Mouse (Mus musculus): ENCODE data around the gene Cass4.

Cass4 gene

DNA sequence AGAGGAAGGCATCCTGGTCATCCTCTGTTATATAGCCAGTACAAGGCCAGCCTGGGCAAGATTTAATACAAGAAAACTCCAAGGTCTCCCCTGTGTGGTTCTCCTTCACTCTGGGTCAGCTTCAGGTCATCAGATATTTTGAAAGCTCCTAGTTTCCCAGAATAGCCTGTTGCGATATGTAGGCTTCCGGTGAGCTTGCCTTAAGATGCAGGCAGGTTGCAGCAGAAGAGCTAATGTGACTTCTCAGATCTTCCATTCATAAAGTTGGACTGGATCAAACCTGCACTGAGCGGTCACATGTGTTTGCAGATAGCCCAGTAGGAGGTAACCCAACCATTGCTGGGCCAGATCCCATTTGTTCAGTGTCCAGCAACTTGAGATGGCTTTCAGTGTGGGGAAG, 8.9 kb upstream of the Cass4 start:
- DNase-seq (ENCODE audit: low read depth, low spot score) = no peak

DNA sequence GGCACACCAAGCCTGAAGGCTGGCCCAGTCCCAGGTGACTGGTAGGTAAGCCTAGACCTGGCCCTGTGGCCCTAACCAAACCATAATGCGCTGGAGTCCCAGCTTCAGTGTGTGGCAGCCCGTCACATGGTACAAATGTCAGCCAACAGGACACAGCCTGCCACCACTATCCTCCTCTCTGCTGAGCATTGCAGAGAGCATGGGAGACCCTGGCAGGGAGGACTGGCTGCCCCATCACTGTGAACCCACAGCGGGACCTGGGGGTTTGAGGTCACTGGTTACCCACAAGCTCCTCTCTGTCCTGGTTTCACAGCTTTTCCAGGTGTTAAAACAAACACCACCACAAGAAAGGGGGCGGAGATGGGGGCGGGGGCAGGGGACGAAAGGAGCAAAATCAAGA, 3.3 kb upstream of the Cass4 start:
- DNase-seq (ENCODE audit: low read depth, low spot score) = no peak

DNA sequence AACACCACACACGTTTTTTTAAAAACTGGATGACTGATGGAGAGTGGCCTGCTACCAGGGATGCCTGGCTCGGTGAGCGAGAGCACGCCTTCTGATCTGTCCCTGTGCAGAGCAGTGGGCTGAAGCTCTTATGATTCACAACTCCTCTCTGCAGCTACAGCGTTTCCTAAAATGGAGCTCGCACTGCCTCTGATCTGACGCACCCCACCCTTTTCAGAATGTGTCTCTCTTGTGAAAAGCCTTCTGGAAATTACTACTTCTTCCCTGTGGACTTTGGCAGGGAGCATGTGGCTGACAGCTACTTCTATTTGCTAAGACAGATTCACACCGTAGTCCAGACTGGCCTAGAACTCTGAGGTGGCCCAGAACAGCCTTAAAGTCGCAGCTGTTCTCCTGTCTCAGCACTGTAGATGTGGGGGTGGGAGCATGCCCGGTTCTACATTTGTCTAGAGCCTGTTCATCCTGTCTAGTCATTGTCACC, 1.5 kb upstream of the Cass4 start:
- no peak for DNase-seq (ENCODE audit: low read depth, low spot score)

DNA sequence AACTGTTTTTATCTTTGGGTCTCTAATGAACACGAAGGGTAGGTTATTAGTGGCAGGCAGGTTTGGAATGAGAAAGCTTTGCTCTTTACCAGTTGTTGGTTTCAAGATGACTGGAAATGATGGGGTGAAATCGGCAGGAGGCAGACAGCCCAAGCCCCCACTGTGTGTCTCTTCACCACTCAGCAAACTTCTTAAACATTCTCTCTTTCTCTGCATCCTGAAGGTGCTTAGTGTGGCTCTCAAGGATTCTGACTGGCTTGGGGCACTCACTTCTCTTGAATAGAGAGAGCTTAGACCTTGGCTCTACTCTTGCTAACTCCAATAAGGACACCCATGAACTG, 428 bp downstream of the Cass4 start:
- no peak for DNase-seq (ENCODE audit: low read depth, low spot score)

DNA sequence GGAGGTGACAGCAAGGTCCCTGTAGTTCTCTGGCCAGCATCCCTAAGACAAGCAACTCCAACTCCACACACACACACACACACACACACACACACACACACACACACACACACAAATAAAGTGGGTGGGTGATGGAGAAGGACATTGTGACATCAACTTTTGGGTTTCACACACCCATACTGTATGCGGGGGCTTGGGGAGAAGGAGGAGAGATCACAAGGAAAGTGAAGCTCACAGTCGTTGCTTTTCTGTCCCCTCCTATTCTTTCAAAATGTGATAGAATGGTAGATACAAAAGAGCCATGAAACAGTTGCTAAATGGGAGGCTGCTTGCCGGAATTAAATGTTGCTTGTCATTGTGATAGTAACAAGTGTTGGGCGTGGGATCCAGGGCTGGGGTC, 1.1 kb downstream of the Cass4 start:
- no peak for DNase-seq (ENCODE audit: low read depth, low spot score)

DNA sequence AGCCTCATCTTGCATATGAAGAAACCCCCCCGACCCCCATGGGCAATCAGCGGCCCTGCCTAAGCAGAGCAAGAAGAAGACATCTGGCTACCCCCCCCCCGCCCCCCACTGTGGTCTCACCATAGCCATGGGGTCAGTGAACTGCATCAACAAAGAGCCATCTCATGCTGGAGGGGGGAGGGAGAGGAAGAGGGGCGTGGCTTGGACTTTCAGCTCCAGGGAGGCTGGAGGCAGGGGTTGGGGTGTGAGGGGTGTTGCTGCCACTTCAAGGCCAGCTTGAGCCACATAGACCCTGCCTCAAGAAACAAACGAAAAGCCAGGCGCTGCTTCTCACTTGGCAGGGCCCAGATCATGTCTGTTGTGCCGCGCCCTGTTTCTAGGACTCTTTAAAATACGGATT, 2.4 kb downstream of the Cass4 start:
- no peak for DNase-seq (ENCODE audit: low read depth, low spot score)

DNA sequence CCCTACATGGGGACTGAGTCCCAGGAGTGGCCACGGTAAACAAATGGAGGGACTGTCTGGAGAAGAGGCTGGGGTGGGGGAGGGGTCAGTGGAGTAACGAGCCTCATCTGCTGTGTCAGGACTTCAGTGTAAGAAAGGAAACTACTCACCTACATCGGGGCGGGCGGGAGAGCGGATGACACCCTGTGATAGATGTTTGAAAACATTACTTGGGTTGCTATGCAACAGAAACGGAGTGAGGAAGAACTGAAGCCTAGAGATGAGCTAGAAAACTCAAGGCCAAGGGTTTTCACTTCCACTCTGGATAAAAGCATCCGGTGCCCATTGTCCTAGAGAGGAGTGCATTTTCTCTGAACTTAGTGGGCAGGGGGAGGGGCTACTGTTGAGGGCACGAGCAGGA, 6.3 kb downstream of the Cass4 start:
- DNase-seq (ENCODE audit: low read depth, low spot score) = no peak

DNA sequence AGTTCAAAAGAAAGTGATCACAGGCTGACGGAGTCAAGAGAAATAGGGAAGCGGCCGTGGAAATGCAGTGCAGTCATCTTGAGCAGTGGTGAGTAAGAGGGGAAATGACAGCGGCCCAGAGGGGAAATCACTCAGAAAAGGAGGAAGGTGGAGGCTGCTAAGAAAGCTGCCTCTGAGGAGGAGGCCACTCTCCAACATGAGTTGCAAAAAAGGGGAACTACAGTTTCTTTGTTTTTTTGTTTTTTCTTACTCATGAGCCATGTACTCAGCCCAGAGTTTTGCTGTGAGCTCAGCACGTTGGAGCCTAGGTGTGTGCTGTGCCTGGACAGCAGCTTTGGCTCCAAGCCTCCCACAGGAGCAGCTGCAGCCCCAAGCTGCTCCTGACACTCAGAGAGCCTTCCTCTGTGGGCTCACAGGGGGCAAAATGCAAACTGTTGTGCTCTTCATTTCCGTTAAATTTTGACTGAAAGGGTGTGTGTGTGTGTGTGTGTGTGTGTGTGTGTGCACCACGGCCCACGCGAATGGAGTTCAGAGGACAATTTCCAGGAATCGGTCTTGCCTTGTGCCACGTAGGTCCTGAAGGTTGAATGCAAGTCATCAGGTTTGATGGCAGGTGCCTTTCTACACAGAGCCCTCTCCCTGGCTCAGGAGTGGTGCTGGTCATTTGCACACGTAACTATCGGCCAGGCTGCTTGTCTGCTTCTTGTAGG, 7.7 kb downstream of the Cass4 start:
- no peak for DNase-seq (ENCODE audit: low read depth, low spot score)

DNA sequence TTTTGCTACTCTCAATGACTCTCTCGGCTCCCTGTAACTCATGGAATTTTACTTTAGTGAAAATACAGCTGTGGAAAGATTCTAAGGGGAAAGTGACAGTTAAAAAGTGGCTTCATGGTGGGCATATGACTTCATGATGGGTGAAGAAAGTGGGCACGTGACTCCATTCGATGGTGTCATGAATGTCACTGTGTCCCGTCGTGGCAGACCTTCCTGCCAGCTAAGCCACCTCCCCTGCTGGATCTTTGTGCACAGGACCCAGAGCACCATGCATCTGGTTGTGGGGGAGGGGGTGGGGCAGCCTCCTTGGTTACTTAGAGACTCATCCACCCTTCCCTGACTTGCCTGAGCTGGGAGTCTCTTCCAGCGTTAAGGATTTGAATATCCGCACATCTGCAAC, 10.6 kb downstream of the Cass4 start:
- no peak for DNase-seq (ENCODE audit: low read depth, low spot score)

DNA sequence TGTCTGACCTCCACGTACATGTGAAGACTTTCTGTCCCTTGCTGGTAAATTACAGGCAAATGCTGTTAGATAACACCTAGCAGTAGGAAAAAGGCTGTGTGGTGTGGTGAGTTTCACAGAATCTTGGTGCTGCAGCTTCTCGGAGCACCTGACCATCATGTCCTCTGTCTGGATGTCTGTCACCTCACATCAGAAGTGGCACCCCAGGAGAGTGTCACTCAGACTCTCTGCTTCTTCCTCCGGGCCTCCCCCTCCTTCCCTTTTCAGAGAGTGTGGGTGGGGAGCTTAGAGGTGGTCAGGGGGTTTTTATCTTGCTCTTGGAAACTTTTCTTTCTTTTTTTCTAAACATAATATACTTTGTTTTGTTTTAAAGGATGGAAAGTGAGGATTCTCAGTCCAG, 11.4 kb downstream of the Cass4 start:
- no peak for DNase-seq (ENCODE audit: low read depth, low spot score)

DNA sequence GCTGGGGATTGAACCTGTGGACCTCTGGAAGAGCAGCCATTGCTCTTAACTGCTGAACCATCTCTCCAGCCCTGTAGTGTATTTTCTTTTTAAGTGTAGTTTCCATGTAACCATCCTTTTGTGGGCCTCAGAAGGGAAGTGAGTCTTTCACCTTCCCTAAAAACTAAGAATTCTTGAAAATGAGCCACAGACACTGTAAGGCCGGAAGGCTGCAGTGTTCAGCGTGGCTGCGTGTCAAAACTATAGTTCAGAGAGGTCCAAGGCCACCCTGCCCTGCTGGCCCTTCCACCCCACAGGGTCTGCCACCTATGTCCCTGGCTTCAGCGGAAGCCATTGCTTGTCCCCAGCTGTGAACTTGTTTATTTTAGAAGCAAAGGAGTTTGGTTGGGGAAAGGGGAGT, 12.6 kb downstream of the Cass4 start:
- DNase-seq (ENCODE audit: low read depth, low spot score) = no peak

DNA sequence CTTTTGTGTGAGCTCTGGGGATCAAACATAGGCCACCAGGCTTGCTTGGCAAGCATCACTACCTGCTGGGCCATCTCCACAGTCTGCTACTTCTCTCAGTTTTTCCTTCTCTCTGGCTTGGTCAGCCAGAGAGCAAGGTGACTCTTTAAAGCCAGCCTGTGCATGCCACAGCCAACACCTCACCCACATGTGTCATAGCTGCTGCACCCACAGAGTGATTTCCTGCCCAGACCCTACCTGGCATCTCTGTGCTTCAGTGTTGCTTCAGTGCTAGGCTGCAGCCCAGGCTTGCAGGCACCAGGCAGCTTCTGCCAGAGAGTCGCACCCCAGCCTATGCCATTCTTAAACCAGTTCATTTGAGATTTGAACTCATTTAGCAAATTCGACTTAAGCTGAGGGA, 13.9 kb downstream of the Cass4 start:
- no peak for DNase-seq (ENCODE audit: low read depth, low spot score)

DNA sequence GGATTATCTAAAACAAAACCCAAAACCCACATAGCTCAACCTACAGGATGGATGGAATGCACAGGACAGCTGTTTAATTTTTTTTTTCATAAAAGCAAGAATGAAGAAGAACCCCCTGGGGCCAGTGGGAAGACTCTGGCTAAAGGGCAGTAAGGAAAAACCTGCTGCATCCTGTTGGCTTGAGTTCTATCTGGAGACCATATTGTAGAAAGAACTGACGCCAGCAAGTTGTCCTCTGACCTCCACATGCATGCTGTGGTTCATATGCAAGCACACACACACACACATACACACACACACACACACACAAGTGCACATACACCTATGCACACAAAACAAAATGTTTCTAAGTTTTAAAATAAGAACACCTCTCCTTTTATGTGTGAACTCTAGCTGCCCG, 17.1 kb downstream of the Cass4 start:
- DNase-seq (ENCODE audit: low read depth, low spot score) = no peak

DNA sequence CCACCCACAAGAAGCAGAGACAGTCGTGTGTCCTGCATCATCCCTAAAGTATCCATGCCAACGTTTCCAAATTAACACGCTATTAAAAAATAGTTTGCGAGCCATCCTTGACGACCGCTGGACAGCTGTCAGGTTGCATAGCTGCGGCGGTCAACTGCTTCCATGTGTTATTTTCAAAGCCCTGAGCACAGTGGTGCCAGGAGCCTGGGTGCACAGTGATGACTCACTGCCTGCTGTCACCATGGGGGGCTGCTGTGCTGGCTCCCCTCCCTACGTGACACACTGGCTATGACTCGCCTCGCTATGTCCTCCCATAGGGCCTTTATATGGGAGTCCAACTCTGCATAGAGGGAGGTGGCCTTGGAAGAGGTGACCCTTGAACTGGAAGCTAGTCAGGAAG, 17.5 kb downstream of the Cass4 start:
- DNase-seq (ENCODE audit: low read depth, low spot score) = no peak

DNA sequence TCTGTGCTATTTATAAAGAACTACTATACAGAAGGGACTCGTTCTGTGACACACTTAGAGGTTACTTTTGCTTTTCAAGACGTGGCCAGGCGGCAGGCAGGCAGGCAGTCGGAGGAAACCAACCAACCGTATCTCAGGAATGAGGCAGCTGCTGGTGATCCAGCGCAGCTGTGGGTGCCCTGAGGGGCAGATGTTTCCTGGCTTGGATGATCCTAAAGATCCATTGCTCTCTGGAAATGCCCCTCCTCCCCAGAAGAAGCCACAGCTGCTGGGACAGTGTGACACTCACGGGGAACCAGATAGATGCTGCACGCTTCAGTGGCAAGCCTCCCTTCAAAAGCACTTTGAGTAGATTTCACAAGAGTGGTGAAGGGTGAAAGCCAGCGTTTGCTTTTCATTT, 18.9 kb downstream of the Cass4 start:
- DNase-seq (ENCODE audit: low read depth, low spot score) = peak; percentile 4

DNA sequence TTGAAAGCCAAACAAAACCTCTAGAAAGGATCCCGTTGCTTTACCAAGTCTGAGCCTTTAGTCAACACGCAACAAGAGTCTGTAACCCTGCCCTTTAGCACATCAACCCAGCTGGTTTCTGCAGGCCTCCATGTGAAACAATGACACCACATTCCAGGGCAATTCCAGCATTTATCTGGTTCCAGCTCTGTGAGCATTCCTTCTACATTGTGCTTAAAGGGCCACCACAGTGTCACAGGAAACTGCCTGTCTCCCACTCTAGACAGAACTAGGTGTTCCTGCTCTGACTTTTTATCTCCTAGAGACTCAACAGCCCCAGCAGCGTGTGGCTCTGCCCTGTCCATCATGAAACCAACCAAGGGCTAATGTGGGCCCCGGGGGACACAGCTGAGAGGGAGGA, 19.7 kb downstream of the Cass4 start:
- no peak for DNase-seq (ENCODE audit: low read depth, low spot score)

DNA sequence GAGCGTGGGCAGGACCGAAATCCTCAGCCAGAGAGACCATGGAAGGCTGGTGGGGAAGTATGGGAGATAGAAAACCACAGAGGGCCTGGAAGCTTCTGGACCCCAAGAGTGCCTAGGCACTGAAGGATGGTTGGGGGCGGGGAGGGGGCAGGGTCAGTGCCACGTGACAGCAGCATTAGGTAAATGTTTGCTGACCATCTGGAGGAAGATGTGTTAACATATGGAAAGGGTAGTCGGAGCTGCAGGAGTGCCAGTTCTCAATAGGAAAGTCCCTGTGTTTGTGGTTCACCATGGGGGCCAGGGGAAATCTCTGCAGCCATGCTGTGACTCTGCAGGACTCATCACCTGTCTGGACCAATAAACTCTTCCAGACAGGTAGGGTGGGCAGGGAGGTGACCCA, 20.3 kb downstream of the Cass4 start:
- DNase-seq (ENCODE audit: low read depth, low spot score) = no peak

DNA sequence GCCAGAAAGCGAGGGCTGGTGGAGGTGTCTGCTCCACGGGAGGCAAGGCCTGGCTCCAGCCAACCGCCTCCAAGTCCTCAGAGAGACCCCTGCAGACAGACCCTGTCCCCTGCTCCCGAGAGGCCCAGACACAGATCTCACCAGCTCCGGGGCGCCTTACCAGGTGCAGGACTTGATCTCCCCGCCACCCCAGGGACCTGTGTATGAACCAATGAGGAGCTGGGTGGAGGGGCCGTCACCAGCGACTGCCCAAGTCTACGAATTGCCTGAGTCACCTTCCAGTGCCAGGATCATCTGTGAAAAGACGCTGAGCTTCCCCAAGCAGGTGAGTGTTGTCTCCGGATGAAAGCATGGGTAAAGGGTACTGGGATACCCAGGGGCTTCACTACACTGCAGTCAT, 22.6 kb downstream of the Cass4 start:
- DNase-seq (ENCODE audit: low read depth, low spot score) = no peak

DNA sequence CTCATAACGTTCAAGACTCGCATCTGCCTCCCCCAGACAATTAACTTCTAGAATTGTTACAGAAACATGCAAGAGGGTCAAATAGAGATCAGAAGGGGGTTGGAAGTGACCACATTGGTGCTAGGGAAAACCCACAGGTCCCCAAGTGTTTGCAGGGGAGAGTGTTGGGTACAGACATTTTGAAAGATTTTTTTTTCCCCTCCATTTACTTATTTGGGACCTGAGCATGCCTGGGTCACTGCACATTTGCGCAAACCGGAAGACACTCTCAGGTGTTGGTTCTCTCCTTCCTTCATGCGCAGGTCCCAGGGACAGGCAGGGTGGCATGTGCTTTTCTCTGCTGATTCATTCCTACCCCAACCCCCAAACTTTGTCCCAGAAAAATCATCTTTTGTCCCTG, 23.3 kb downstream of the Cass4 start:
- no peak for DNase-seq (ENCODE audit: low read depth, low spot score)

DNA sequence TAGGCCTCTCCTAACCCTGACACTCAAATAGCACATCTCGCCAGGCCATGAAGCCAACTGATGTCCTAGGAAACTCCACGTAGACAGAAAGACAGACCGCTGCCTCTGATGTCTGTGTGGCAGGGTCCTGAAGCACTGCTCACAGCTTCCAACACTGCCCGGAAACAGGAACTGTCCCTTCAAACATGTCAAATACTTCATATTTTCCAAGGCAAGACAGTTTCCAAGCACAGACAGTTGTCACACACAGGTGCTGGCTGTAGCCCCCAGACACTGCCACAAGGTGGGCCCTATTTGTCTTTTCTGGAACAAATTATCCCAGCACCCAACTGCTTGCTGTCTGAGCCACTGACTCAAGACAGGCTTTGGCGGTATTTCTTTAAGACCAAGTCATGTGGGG, 24.6 kb downstream of the Cass4 start:
- DNase-seq (ENCODE audit: low read depth, low spot score) = no peak

DNA sequence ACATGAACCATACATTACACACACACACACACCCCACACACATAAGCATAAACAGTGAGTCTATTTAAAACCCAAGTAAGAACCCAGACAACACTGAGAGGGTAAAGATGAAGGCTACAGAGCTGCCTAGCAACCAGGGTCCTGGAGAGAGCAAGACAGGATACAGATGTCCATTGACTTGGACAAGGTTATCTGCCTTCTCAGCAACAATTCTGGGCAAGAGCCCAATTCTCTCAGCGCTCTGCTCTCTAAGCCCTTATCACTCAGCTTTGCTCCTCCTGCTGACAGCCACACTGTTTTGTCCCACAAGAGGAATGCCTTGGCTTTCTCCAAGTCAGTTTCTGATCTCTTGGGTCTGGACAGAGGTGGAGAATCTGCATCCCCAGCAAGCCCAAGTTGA, 37.0 kb downstream of the Cass4 start:
- DNase-seq (ENCODE audit: low read depth, low spot score) = no peak

DNA sequence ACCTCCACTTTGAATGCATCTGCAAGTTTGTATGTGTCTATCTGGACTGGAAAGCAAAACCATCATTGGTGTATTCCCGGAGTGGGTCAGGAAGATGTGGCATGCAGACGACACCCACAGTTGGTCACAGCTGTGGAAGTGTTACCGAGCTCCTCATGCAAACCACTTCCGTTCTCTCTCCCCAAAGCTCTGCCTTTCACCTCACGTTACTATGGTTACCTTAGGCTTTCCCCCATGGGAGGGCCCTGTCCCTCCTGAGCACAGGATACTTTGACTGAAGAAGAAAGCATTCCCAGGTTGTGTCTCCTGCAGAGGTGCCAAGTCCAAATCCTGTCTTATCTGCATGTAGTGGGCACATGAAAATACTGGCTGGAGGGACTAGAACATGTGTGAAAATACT, 40.2 kb downstream of the Cass4 start:
- no peak for DNase-seq (ENCODE audit: low read depth, low spot score)

DNA sequence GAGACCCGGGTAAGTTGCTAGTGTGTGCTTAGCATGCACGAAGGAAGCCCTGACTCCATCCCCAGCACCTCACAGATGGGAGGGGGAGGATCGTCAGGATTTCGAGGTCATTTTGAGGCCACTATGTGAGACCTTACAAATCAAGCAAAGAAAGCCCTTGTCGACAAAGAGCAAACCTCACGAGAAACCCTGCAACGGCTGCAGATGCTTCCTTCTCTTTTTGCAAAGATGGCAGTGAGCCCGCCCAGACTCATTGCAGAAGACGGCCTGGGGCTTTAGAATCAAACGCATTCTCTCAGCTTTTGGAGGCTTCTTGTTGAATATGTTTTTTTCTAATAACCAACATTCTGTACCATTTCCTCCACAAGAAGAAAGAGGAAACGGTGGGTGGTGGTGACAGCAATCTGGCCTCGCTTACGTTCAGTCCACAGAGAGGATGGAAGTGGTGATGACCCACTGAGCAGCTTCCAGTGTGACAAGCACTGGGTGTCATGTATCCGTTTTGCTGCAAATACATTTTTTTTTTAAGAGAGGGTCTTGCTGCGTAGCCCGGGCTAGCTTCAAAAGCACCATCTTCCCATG, 43.9 kb downstream of the Cass4 start:
- no peak for DNase-seq (ENCODE audit: low read depth, low spot score)
